ENCODE assay signal across 8 mouse cellular contexts in the genomic region with DNA sequence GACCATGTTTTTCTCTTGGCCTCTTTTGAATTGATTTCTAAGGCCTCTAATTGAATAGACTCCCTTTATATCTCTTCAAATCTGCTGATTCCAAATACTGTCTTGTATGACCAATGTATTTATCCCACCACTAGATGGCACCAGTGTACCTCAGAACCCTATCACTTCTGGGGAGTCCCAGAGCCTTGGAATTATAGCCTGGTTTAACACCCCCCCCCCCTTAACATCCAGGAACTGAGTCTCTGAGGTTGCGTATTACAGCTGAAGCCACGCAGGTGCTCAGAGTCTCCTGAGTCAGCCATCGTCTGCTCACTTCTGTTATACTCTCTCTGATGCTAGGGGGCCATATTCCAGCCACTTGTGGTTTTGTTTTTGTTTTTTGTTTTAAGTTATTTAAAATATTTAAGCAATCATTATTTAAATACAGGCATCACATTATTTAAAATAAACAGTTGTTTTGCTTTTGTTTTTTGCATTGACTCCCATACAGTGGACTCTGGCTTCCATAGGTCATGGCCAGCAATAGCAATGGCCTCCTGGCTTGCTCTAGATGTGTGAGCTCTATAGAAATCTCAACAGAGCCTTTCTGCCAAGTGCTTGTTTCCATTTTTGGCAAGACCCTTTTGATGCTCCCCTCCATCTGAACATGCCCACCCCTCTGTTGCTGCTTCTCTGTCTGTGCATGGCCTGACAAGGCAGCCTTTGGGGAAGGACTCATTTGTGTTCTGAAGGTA.
DNase-seq lines count a peak whose midpoint lies in the region; ATAC-seq lines count a peak whose summit lies in the region.

No protein-coding gene starts in this region.

- no peak overlapping the region for H3K9ac ChIP-seq in hindbrain, embryonic 12.5 days
- no peak overlapping the region for H3K9ac ChIP-seq in heart, embryonic 11.5 days (ENCODE audit: low read depth, low read length)
- no peak overlapping the region for H3K9ac ChIP-seq in midbrain, embryonic 14.5 days (replicated peaks; ENCODE audit: low read length)

- WGBS in hindbrain, embryonic 10.5 days: 71% methylated on average over 3 of the region's 3 CpGs
- 64% methylated on average over 3 of the region's 3 CpGs for WGBS in hindbrain, embryonic 12.5 days
- WGBS in heart, embryonic 11.5 days (ENCODE audit: insufficient replicate concordance): 58% methylated on average over 3 of the region's 3 CpGs
- WGBS in midbrain, embryonic 14.5 days: 66% methylated on average over 3 of the region's 3 CpGs

- H3K36me3 ChIP-seq in hindbrain, embryonic 10.5 days: no peaks in the 10 kb centered on the region
- no peaks in the 10 kb centered on the region for H3K36me3 ChIP-seq in hindbrain, embryonic 12.5 days
- no peaks in the 10 kb centered on the region for H3K36me3 ChIP-seq in heart, embryonic 11.5 days (ENCODE audit: control insufficient read depth, insufficient read depth, low read length)
- no peaks in the 10 kb centered on the region for H3K36me3 ChIP-seq in midbrain, embryonic 14.5 days (ENCODE audit: control insufficient read depth, insufficient read depth, low read length)

- no peak overlapping the region for H3K4me3 ChIP-seq in hindbrain, embryonic 10.5 days
- no peak overlapping the region for H3K4me3 ChIP-seq in hindbrain, embryonic 12.5 days
- H3K4me3 ChIP-seq in heart, embryonic 11.5 days (ENCODE audit: low read depth, low read length): no peak overlapping the region
- no peak overlapping the region for H3K4me3 ChIP-seq in midbrain, embryonic 14.5 days (replicated peaks; ENCODE audit: low read depth, low read length)

- H3K9me3 ChIP-seq in hindbrain, embryonic 10.5 days: no peaks in the 10 kb centered on the region
- no peaks in the 10 kb centered on the region for H3K9me3 ChIP-seq in hindbrain, embryonic 12.5 days (replicated peaks)
- no peaks in the 10 kb centered on the region for H3K9me3 ChIP-seq in heart, embryonic 11.5 days (replicated peaks; ENCODE audit: control insufficient read depth, low read length)
- H3K9me3 ChIP-seq in midbrain, embryonic 14.5 days (ENCODE audit: control insufficient read depth, low read length): peaks cover under 1% of the 10 kb centered on the region; the same call in 1 of the 2 replicates

- ATAC-seq in hindbrain, embryonic 12.5 days (ENCODE audit: low FRiP score): no peak; the same call in 1 of the 2 replicates
- peak; percentile 57 for ATAC-seq in CD4-positive, CD25-positive, alpha-beta regulatory T cell, adult 4 months
- ATAC-seq in heart, embryonic 11.5 days (replicated peaks; ENCODE audit: insufficient number of reproducible peaks, low FRiP score, low TSS enrichment): peak; percentile 39; the same call in 1 of the 2 replicates
- ATAC-seq in midbrain, embryonic 14.5 days (ENCODE audit: low FRiP score, low TSS enrichment): peak; percentile 60

- no peaks in the 10 kb centered on the region for H3K4me1 ChIP-seq in hindbrain, embryonic 10.5 days (replicated peaks)
- no peaks in the 10 kb centered on the region for H3K4me1 ChIP-seq in hindbrain, embryonic 12.5 days
- H3K4me1 ChIP-seq in heart, embryonic 11.5 days (ENCODE audit: control insufficient read depth, insufficient read depth, low read length): peaks cover 7% of the 10 kb centered on the region; the same call in 1 of the 2 replicates
- no peaks in the 10 kb centered on the region for H3K4me1 ChIP-seq in midbrain, embryonic 14.5 days (ENCODE audit: control insufficient read depth, insufficient read depth, low read length)

- no peak overlapping the region for H3K4me2 ChIP-seq in hindbrain, embryonic 12.5 days (replicated peaks)
- H3K4me2 ChIP-seq in heart, embryonic 11.5 days: no peak overlapping the region
- no peak overlapping the region for H3K4me2 ChIP-seq in midbrain, embryonic 14.5 days (ENCODE audit: low read length)

- no peak overlapping the region for H3K27ac ChIP-seq in hindbrain, embryonic 10.5 days
- H3K27ac ChIP-seq in hindbrain, embryonic 12.5 days: no peak overlapping the region
- no peak overlapping the region for H3K27ac ChIP-seq in heart, embryonic 11.5 days (ENCODE audit: low read depth, low read length)
- H3K27ac ChIP-seq in midbrain, embryonic 14.5 days (replicated peaks; ENCODE audit: low read depth, low read length): no peak overlapping the region

- no peaks in the 10 kb centered on the region for H3K27me3 ChIP-seq in hindbrain, embryonic 10.5 days (ENCODE audit: insufficient read depth, poor library complexity, severe bottlenecking)
- H3K27me3 ChIP-seq in hindbrain, embryonic 12.5 days: no peaks in the 10 kb centered on the region
- H3K27me3 ChIP-seq in heart, embryonic 11.5 days (ENCODE audit: control insufficient read depth, insufficient read depth, low read length): no peaks in the 10 kb centered on the region
- H3K27me3 ChIP-seq in midbrain, embryonic 14.5 days (ENCODE audit: control insufficient read depth, insufficient read depth, low read length): no peaks in the 10 kb centered on the region

- peak; percentile 30 for DNase-seq in hindbrain, embryonic 10.5 days (ENCODE audit: low spot score)
- peak; percentile 59 for DNase-seq in c-Kit-positive CD71-positive TER-119-negative erythroid progenitor cells, embryonic 14.5 days (ENCODE audit: low read depth)
- peak; percentile 55 to 56 for DNase-seq in kidney, postnatal 36 days
- DNase-seq in midbrain, embryonic 14.5 days: peak; percentile 79
- DNase-seq in ovary, postnatal 10 days (ENCODE audit: low spot score): no peak
